Mouse (Mus musculus): ENCODE data around the gene Olfr1434. TPM values are rescaled to one million over a fixed set of nuclear protein-coding genes. Genes with fewer than 3 reads are reported as not detected.
"Not testable (repeated sequence)": the region's sequence is repeated elsewhere in the genome, so short reads cannot be mapped to it uniquely, and the experiment has no call there.

The Olfr1434 gene
- not detected for total RNA-seq (2018; cell fraction: chromatin; rRNA removed)
- not detected for total RNA-seq (2018; cell fraction: cytosol; rRNA removed)
- total RNA-seq (2018; cell fraction: nucleus; rRNA removed), result not detected
- polyA plus RNA-seq (2018), result not detected in 3 replicates

DNA sequence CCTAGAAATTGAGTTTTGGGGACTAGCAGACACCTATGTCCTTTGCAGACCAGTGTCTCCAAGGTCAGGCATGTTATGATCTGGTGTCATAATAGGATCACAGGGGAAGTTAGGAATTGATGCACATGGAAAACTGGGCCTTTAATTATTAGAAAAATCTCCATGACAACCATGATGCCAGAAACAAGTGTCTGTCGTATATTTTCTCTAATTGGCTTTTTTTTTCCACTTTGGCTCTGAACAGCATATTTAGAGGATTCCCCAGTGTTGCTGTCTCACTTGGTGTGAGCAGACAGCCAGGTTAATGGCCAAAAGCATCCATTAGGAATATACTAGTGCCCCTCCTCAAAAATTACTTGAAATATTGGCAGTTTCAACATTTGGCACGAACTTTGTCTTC, at the start of gene Olfr1434:
Olfr1434 (plus strand) TSS at position 301 of the 400 bp plus-strand sequence.
- no peaks in the 10 kb centered on the region for H3K79me2 ChIP-seq (ENCODE audit: inconsistent target)
- H3K27ac ChIP-seq, result no peak within 1 kb of the TSS
- H3K4me3 ChIP-seq (ENCODE audit: inconsistent target), result no peak within 1 kb of the TSS
- WGBS (ENCODE audit: missing documents), result 80% methylated on average over 2 of the region's 2 CpGs
- H3K36me3 ChIP-seq (ENCODE audit: inconsistent target), result no peaks in the 10 kb centered on the region

DNA sequence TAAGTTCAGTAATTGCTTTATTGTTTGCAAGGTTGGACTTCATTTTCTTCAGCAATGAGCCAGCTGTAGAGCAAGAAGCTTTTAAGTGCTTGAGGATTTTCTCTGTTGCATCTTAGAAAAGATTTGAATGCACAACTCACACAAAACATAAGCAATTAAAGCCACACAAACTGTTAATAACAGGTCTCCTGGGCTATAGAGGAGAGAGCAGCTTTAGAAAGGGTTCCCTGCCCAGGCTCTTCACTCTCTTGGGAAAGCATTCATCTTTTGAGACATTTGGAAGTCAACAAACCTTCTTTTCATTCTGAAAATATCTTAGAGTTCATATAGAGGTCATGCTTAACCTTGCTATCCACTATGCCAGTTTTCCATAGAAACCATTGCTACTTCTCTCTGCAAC, 47.2 kb upstream of the Olfr1434 start, which contains the start of gene Olfr1432:
Olfr1432 (minus strand) TSS at position 101 of the 400 bp plus-strand sequence.
- not testable (repeated sequence) for H3K4me3 ChIP-seq (ENCODE audit: inconsistent target); H3K79me2 ChIP-seq (ENCODE audit: inconsistent target); H3K36me3 ChIP-seq (ENCODE audit: inconsistent target); H3K27ac ChIP-seq

DNA sequence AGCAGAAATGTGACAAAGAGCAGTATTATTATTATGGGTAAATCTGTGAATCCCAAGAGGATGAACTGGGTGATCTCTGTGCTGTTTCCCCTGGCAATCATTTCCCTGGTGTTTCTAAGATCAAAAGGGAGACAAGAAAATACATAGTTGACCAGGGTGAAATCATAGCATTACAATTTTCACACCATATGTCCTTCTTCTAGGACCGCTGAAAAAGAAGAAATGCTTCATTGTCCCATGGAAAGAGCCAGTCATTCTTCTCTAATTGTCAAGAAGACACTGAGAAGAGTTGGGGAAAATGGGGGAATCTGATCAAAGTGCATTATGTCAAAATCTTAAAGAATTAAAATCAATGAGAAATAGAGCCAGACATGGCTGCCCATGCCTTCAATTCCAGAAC, 38.1 kb upstream of the Olfr1434 start, which contains the start of gene Olfr262:
Olfr262 (minus strand) TSS at position 101 of the 400 bp plus-strand sequence.
- Histone ChIP-seq H3K36me3 (ENCODE audit: inconsistent target) (no peaks in the 10 kb centered on the region), H3K27ac (no peak within 1 kb of the TSS), H3K79me2 (ENCODE audit: inconsistent target) (no peaks in the 10 kb centered on the region), H3K4me3 (ENCODE audit: inconsistent target) (no peak within 1 kb of the TSS)
- WGBS (ENCODE audit: missing documents), result 81% methylated on average over 1 of the region's 1 CpGs

DNA sequence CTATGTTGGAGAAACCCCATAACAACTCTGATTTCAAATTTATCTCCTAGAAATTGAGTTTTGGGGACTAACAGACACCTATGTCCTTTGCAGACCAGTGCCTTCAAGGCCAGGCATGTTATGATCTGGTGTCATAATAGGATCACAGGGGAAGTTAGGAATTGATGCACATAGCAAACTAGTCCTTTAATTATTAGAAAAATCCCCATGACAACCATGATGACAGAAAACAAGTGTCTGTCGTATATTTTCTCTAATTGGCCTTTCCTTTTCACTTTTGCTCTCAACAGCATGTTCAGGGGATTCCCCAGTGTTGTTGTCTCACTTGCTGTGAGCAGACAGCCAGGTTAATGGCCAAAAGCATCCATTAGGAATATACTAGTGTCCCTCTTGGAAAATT, 18.9 kb upstream of the Olfr1434 start, which contains the start of gene Olfr235:
Olfr235 (plus strand) TSS at position 301 of the 400 bp plus-strand sequence.
- Histone ChIP-seq H3K27ac (no peak within 1 kb of the TSS), H3K4me3 (ENCODE audit: inconsistent target) (no peak within 1 kb of the TSS), H3K36me3 (ENCODE audit: inconsistent target) (no peaks in the 10 kb centered on the region), H3K79me2 (ENCODE audit: inconsistent target) (no peaks in the 10 kb centered on the region)
- 60% methylated on average over 1 of the region's 1 CpGs for WGBS (ENCODE audit: missing documents)

DNA sequence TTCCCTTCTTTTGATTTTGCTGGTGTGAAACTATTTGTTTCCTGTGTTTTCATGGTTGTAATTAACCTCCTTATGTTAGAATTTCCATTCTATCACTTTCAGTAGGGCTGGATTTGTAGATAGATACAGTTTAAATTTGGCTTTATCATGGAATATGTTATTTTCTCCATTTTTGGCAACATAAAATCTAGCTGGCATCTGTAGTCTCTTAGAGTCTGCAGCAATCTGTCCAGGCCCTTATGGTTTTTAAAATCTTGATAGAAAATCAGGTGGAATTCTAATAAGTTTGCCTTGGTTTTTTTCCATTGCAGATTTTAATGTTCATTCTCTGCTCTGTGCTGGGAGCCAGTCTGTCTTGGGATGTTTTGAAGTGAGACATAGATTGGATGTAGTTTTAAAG, 13.3 kb downstream of the Olfr1434 start:
- Histone ChIP-seq H3K4me3 (ENCODE audit: inconsistent target) (no peak overlapping the region), H3K79me2 (ENCODE audit: inconsistent target) (no peaks in the 10 kb centered on the region), H3K36me3 (ENCODE audit: inconsistent target) (no peaks in the 10 kb centered on the region), H3K27ac (no peak overlapping the region)

DNA sequence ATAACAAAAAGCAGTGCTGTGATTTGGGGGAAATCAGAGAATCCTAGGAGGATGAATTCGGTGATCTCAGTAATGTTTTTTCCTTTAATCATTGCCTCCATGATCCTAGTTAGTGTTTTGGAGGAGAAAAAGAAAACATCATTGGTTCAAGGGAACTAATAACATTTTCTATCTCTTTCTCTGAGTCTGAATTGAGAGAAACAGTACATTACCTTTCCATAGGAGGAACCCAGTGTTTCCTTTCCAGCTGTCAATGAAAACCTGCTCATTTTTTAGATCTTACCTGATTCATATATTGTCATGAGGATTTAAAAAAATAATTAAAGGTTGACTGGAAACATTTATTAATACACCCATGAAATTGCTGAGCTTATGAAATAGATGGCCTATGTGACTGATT, 19.4 kb downstream of the Olfr1434 start, which contains the start of gene Olfr1436:
Olfr1436 (minus strand) TSS at position 101 of the 400 bp plus-strand sequence.
- H3K27ac ChIP-seq; H3K79me2 ChIP-seq (ENCODE audit: inconsistent target); H3K4me3 ChIP-seq (ENCODE audit: inconsistent target); H3K36me3 ChIP-seq (ENCODE audit: inconsistent target): not testable (repeated sequence)
- WGBS (ENCODE audit: missing documents), result 82% methylated on average over 1 of the region's 1 CpGs

DNA sequence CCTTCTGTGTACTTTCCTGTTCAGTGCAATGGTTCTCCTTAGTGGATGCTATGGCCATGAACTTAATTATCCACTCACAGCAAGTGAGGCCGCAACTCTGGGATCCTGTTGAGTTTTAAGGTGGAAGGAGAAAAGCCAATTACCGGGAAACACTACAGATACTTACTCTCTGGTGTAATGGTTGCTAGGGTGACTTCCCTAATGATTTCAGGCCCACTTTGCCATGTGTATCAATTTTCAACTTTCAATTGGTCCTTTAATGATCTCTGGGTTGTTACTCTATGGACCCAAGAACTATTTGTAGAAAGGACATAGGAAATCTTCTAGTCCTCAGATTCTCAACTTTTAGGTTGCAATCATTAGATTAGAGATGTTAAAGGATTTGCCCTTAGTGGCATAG, 45.3 kb downstream of the Olfr1434 start, which contains the start of gene Olfr1437:
Olfr1437 (minus strand) TSS at position 101 of the 400 bp plus-strand sequence.
- 94% methylated on average over 2 of the region's 2 CpGs for WGBS (ENCODE audit: missing documents)
- no peaks in the 10 kb centered on the region for H3K79me2 ChIP-seq (ENCODE audit: inconsistent target)
- H3K27ac ChIP-seq, result no peak within 1 kb of the TSS
- no peak within 1 kb of the TSS for H3K4me3 ChIP-seq (ENCODE audit: inconsistent target)
- no peaks in the 10 kb centered on the region for H3K36me3 ChIP-seq (ENCODE audit: inconsistent target)

Other genes starting within 250 kb of the Olfr1434 start
- gene Olfr1423, start 238.5 kb upstream of the Olfr1434 start, polyA plus RNA-seq (2018), result not detected in 3 replicates
- gene Olfr1424, start 217.2 kb upstream of the Olfr1434 start, polyA plus RNA-seq (2018), result not detected in 3 replicates
- not detected in 3 replicates for gene Olfr1425, start 202.1 kb upstream of the Olfr1434 start, polyA plus RNA-seq (2018)
- not detected in 3 replicates for gene Olfr1426, start 187.8 kb upstream of the Olfr1434 start, polyA plus RNA-seq (2018)
- not detected in 3 replicates for gene Olfr1427, start 176.5 kb upstream of the Olfr1434 start, polyA plus RNA-seq (2018)
- gene Olfr1428, start 164.0 kb upstream of the Olfr1434 start, polyA plus RNA-seq (2018), result not detected in 3 replicates
- gene Olfr76, start 156.7 kb upstream of the Olfr1434 start, polyA plus RNA-seq (2018), result not detected in 3 replicates
- not detected in 3 replicates for gene Olfr1555-ps1, start 109.7 kb upstream of the Olfr1434 start, polyA plus RNA-seq (2018)
- gene Olfr1431, start 79.2 kb upstream of the Olfr1434 start, polyA plus RNA-seq (2018), result 0.06 TPM in 1 of 3 replicates, not detected in the others
- gene Olfr1432, start 47.3 kb upstream of the Olfr1434 start, polyA plus RNA-seq (2018), result not detected in 3 replicates
- not detected in 3 replicates for gene Olfr262, start 38.2 kb upstream of the Olfr1434 start, polyA plus RNA-seq (2018)
- not detected in 3 replicates for gene Olfr235, start 18.8 kb upstream of the Olfr1434 start, polyA plus RNA-seq (2018)
- not detected in 3 replicates for gene Olfr1436, start 19.3 kb downstream of the Olfr1434 start, polyA plus RNA-seq (2018)
- not detected in 3 replicates for gene Olfr1437, start 45.2 kb downstream of the Olfr1434 start, polyA plus RNA-seq (2018)
- gene Olfr1438-ps1, start 56.1 kb downstream of the Olfr1434 start, polyA plus RNA-seq (2018), result not detected in 3 replicates
- not detected in 3 replicates for gene Olfr1440, start 107.4 kb downstream of the Olfr1434 start, polyA plus RNA-seq (2018)
- not detected in 3 replicates for gene Olfr1441, start 137.6 kb downstream of the Olfr1434 start, polyA plus RNA-seq (2018)
- gene Pfpl, start 148.1 kb downstream of the Olfr1434 start, polyA plus RNA-seq (2018), result not detected in 3 replicates
- 2,177 to 2,766 TPM (median 2,684 TPM) in 3 replicates for gene Mpeg1, start 180.9 kb downstream of the Olfr1434 start, polyA plus RNA-seq (2018)
- gene Dtx4, start 221.6 kb downstream of the Olfr1434 start, polyA plus RNA-seq (2018), result 17.5 to 35.6 TPM (median 30.8 TPM) in 3 replicates

Measured in macrophage (primary cell).